Mouse (Mus musculus): ENCODE measurements around the gene Olfr733.

Gene Olfr733

DNA sequence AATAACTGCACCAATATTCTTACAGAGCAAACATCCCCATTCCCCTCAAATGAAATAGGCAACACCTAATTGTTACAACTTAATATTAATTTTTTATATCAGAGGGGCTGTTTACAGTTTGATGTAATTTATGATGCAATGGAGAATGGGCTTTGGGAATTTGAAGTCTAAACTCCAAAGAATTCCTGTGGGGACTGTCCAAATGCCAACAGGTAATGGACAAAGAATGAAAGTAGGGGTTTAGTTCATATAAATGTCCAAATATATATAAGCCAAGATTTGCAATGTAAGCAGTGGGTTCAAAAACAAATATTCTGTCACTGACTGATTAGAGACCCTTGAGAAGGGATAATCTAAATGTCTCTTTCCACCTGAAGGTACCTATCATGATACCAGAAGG lies at the start of gene Olfr733:
Olfr733 (minus strand) TSS at position 101 of the 400 bp plus-strand sequence.
- in situ Hi-C loops (cut with MseI, MboI): no loop called here

DNA sequence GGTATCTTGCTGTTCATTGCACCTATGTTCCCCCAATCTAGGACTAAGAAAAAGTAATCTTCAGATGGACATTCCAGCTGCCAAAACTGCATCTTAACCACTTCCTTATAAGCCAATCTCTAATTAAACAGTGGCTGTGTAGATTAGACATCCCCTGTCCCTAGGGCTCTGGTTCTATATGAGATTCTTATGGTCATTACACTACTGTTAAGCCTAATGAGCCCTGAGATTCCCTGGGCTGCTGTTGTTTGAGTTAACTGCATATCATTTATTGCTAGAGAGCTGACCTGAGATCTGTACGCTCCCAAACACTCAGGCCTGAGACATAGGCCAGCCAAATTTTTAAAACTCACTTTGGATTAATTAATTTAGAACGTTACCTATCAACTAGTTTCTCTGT lies 47.5 kb upstream of the Olfr733 start, which contains the start of gene Olfr735:
Olfr735 (minus strand) TSS at position 77 of the 400 bp plus-strand sequence.
- in situ Hi-C loops (cut with MseI, MboI): no loop called here

DNA sequence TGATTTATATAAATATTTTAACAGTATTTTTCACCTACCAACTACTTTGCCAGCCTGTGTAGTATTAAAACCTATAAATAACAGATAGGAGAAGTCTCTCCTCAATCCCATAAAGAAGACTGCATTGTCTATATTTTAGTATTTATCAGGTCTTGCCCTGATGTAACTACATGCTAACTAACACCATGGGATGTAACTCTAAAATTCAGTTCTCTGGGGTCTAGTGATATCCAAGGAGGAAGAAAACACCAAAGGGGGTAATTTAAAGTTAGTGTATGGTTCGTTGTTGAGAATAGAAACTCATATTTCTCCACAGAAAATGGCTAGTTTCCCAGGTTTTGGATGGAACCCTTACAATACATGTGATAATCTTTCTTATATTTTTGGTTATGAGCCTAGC lies 25.3 kb upstream of the Olfr733 start, which contains the start of gene Olfr734:
Olfr734 (minus strand) TSS at position 101 of the 400 bp plus-strand sequence.
- in situ Hi-C loops (cut with MseI, MboI): no loop called here

DNA sequence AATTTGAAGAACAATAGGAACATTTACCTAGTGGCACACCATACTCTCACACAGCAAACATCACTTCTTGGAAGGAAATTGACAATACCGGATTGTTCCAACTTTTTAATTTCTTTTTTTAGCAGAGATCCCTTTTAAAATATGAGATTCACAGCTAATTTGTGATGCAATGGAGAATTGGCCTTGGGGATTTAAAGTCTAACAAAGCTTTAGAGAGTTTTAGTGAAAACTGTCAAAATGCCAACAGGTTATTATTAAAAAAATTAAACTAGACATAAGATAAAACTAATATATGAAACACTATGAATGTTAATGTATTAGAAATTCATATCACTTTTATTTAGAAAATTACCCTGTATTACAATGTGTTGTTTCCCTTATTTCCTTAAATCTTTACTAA lies 17.2 kb downstream of the Olfr733 start, which contains the start of gene Olfr732:
Olfr732 (minus strand) TSS at position 101 of the 400 bp plus-strand sequence.
- in situ Hi-C loops (cut with MseI, MboI): no loop called here

Measured in mouse trophoblast stem cell (cell line).